ENCODE assay signal across 9 mouse cellular contexts in genomic region chr11:98767276-98767675, GRCm38 (mm10). TPM values are rescaled to one million over a fixed set of nuclear protein-coding genes. Genes with fewer than 3 reads are reported as not detected.
DNase-seq lines count a peak whose midpoint lies in the region; ATAC-seq lines count a peak whose summit lies in the region.
"Had no signal": no experiment of that assay in that cellular context is flagged by ENCODE, and none has a peak within 500 bp of the region (broad histone marks: within the 10 kb centered on the region; RNA-seq: fewer than 3 reads in every experiment).

No protein-coding gene starts in this region.

- peak overlapping the region; percentile 71 for H3K4me2 ChIP-seq in heart, embryonic 13.5 days
- no peak overlapping the region for H3K4me2 ChIP-seq in midbrain, embryonic 15.5 days

- H3K4me3 ChIP-seq in heart, embryonic 13.5 days: 0 out of 2 replicates have a peak overlapping the region, but pooled peaks have one; percentile 38
- H3K4me3 ChIP-seq in limb, embryonic 10.5 days: 0 out of 2 replicates have a peak overlapping the region, but pooled peaks have one; percentile 27
- no peak overlapping the region for H3K4me3 ChIP-seq in midbrain, embryonic 15.5 days

- no peaks in the 10 kb centered on the region for H3K9me3 ChIP-seq in heart, embryonic 13.5 days
- H3K9me3 ChIP-seq in limb, embryonic 10.5 days (replicated peaks): no peaks in the 10 kb centered on the region
- no peaks in the 10 kb centered on the region for H3K9me3 ChIP-seq in midbrain, embryonic 15.5 days

- H3K36me3 ChIP-seq in heart, embryonic 13.5 days: peaks cover 68% of the 10 kb centered on the region
- peaks cover 60% of the 10 kb centered on the region for H3K36me3 ChIP-seq in limb, embryonic 10.5 days
- peaks cover 35% of the 10 kb centered on the region for H3K36me3 ChIP-seq in midbrain, embryonic 15.5 days (replicated peaks)

- no peak for ATAC-seq in heart, embryonic 13.5 days (ENCODE audit: extremely low read depth, insufficient number of reproducible peaks, low FRiP score, low TSS enrichment)
- ATAC-seq in midbrain, embryonic 15.5 days (replicated peaks): 0 out of 2 replicates have a peak, but pooled peaks have one; percentile 31
- no peak for ATAC-seq in CD4-positive, CD25-positive, alpha-beta regulatory T cell, adult 4 months

- 14% methylated on average over 9 of the region's 9 CpGs for WGBS in heart, embryonic 13.5 days
- 15% methylated on average over 9 of the region's 9 CpGs for WGBS in limb, embryonic 10.5 days
- 17% methylated on average over 9 of the region's 9 CpGs for WGBS in midbrain, embryonic 15.5 days

- peak; percentile 74 to 76 for DNase-seq in cerebellum, postnatal 10 days
- DNase-seq in cerebellum, adult 8-10 months: no peak
- peak; percentile 65 for DNase-seq in ES-CJ7 (ENCODE audit: low read depth, low spot score)
- DNase-seq in embryo, embryonic 9.5 days (ENCODE audit: extremely low spot score): peak; percentile 60
- DNase-seq in limb, embryonic 10.5 days (ENCODE audit: low spot score): no peak

- peaks cover 90% of the 10 kb centered on the region for H3K4me1 ChIP-seq in heart, embryonic 13.5 days
- H3K4me1 ChIP-seq in limb, embryonic 10.5 days: peaks cover 51% of the 10 kb centered on the region
- peaks cover 38% of the 10 kb centered on the region for H3K4me1 ChIP-seq in midbrain, embryonic 15.5 days

- peak overlapping the region; percentile 95 for H3K27ac ChIP-seq in heart, embryonic 13.5 days (replicated peaks)
- peak overlapping the region; percentile 25 for H3K27ac ChIP-seq in limb, embryonic 10.5 days
- peak overlapping the region; percentile 49; the same call in 1 of the 2 replicates for H3K27ac ChIP-seq in midbrain, embryonic 15.5 days
- H3K27ac ChIP-seq: macrophage had no signal

- H3K27me3 ChIP-seq in heart, embryonic 13.5 days (replicated peaks): no peaks in the 10 kb centered on the region
- H3K27me3 ChIP-seq in limb, embryonic 10.5 days (ENCODE audit: low read depth, poor library complexity, severe bottlenecking): no peaks in the 10 kb centered on the region
- H3K27me3 ChIP-seq in midbrain, embryonic 15.5 days (replicated peaks): no peaks in the 10 kb centered on the region

- peak overlapping the region; percentile 83 for H3K9ac ChIP-seq in heart, embryonic 13.5 days
- no peak overlapping the region for H3K9ac ChIP-seq in midbrain, embryonic 15.5 days

RNA-seq across cellular contexts. Expression of gene Nr1d1, which starts 7.9 kb away (rescaled TPM):
- 5.9 and 6.4 TPM in 2 replicates for polyA plus RNA-seq in heart, embryonic 13.5 days (2015; fragmentation: Nextera tagmentation; extraction: Ambion mirVana)
- 1.2 and 1.5 TPM in 2 replicates for polyA plus RNA-seq in limb, embryonic 10.5 days (2016; fragmentation: Nextera tagmentation; extraction: Ambion mirVana)
- polyA plus RNA-seq in midbrain, embryonic 15.5 days (2015; fragmentation: Nextera tagmentation; extraction: Ambion mirVana): 3.4 and 3.9 TPM in 2 replicates
- 10 to 100 TPM in 1 of 2 experiments, 1 to 10 TPM in 1; 4.9 to 12.3 TPM for polyA plus RNA-seq in CD4-positive, CD25-positive, alpha-beta regulatory T cell, adult 4 months (2017; shearing (Covaris generic))

RNA-seq across cellular contexts. Expression of gene Thra, which starts 26.8 kb away (rescaled TPM):
- polyA plus RNA-seq in heart, embryonic 13.5 days (2015; fragmentation: Nextera tagmentation; extraction: Ambion mirVana): 30.0 and 32.0 TPM in 2 replicates
- polyA plus RNA-seq in limb, embryonic 10.5 days (2016; fragmentation: Nextera tagmentation; extraction: Ambion mirVana): 6.3 and 11.6 TPM in 2 replicates
- polyA plus RNA-seq in midbrain, embryonic 15.5 days (2015; fragmentation: Nextera tagmentation; extraction: Ambion mirVana): 151 and 158 TPM in 2 replicates
- 1 to 10 TPM; 4.8 to 5.7 TPM for polyA plus RNA-seq in CD4-positive, CD25-positive, alpha-beta regulatory T cell, adult 4 months (2017; shearing (Covaris generic))

RNA-seq across cellular contexts. Expression of gene Msl1, which starts 28.0 kb away (rescaled TPM):
- 14.6 and 15.7 TPM in 2 replicates for polyA plus RNA-seq in heart, embryonic 13.5 days (2015; fragmentation: Nextera tagmentation; extraction: Ambion mirVana)
- 22.8 and 25.0 TPM in 2 replicates for polyA plus RNA-seq in limb, embryonic 10.5 days (2016; fragmentation: Nextera tagmentation; extraction: Ambion mirVana)
- 33.2 and 33.6 TPM in 2 replicates for polyA plus RNA-seq in midbrain, embryonic 15.5 days (2015; fragmentation: Nextera tagmentation; extraction: Ambion mirVana)
- polyA plus RNA-seq in CD4-positive, CD25-positive, alpha-beta regulatory T cell, adult 4 months (2017; shearing (Covaris generic)): 10 to 100 TPM; 22.3 to 24.8 TPM

RNA-seq across cellular contexts. Expression of gene Casc3, which starts 37.4 kb away (rescaled TPM):
- polyA plus RNA-seq in heart, embryonic 13.5 days (2015; fragmentation: Nextera tagmentation; extraction: Ambion mirVana): 22.3 and 23.1 TPM in 2 replicates
- 46.7 and 51.9 TPM in 2 replicates for polyA plus RNA-seq in limb, embryonic 10.5 days (2016; fragmentation: Nextera tagmentation; extraction: Ambion mirVana)
- 56.3 and 57.7 TPM in 2 replicates for polyA plus RNA-seq in midbrain, embryonic 15.5 days (2015; fragmentation: Nextera tagmentation; extraction: Ambion mirVana)
- polyA plus RNA-seq in CD4-positive, CD25-positive, alpha-beta regulatory T cell, adult 4 months (2017; shearing (Covaris generic)): 10 to 100 TPM; 13.6 to 14.5 TPM

RNA-seq across cellular contexts. Expression of gene Med24, which starts 38.0 kb away (rescaled TPM):
- 35.1 and 37.4 TPM in 2 replicates for polyA plus RNA-seq in heart, embryonic 13.5 days (2015; fragmentation: Nextera tagmentation; extraction: Ambion mirVana)
- polyA plus RNA-seq in limb, embryonic 10.5 days (2016; fragmentation: Nextera tagmentation; extraction: Ambion mirVana): 77.3 and 82.6 TPM in 2 replicates
- polyA plus RNA-seq in midbrain, embryonic 15.5 days (2015; fragmentation: Nextera tagmentation; extraction: Ambion mirVana): 82.9 and 84.8 TPM in 2 replicates
- polyA plus RNA-seq in CD4-positive, CD25-positive, alpha-beta regulatory T cell, adult 4 months (2017; shearing (Covaris generic)): 10 to 100 TPM; 27.0 to 37.5 TPM

Comparison
In these comparisons a context has a peak if more than half of its experiments do, and no peak if none do; other contexts are left out.
1. DNase-seq: peak in cerebellum, postnatal 10 days (2 of 2), ES-CJ7 (single experiment) and embryo, embryonic 9.5 days (single experiment); none in cerebellum, adult 8-10 months (single experiment) and limb, embryonic 10.5 days (single experiment).
2. H3K27ac ChIP-seq: peak in every context shown above with its lines; median percentile 95 in heart, embryonic 13.5 days; 49 in midbrain, embryonic 15.5 days; 25 in limb, embryonic 10.5 days.